Mouse (Mus musculus): ENCODE results near the gene Csrnp3. TPM values are rescaled to one million over a fixed set of nuclear protein-coding genes. Genes with fewer than 3 reads are reported as not detected.
A peak's percentile ranks its signal among the peaks of the same experiment; 100 is the strongest.

Gene Csrnp3
- polyA plus RNA-seq, 1 experiment from 2014 or later: 8.0 TPM

GRCm38 (mm10) chr2:65894299-65894698, 48.7 kb downstream of the Csrnp3 start:
- WGBS: 67% methylated on average over 5 of the region's 5 CpGs
- peaks cover 21% of the 10 kb centered on the region for H3K4me1 ChIP-seq
- no peaks in the 10 kb centered on the region for H3K27me3 ChIP-seq (ENCODE audit: low read depth, poor library complexity, severe bottlenecking)
- H3K36me3 ChIP-seq: no peaks in the 10 kb centered on the region
- no peaks in the 10 kb centered on the region for H3K9me3 ChIP-seq (replicated peaks)
- H3K4me3 ChIP-seq: no peak overlapping the region
- no peak for DNase-seq (ENCODE audit: low spot score)
- H3K27ac ChIP-seq (replicated peaks): no peak overlapping the region

GRCm38 (mm10) chr2:65896542-65896941, 51.0 kb downstream of the Csrnp3 start:
- DNase-seq (ENCODE audit: low spot score): no peak
- Histone ChIP-seq H3K4me3 (0 out of 2 replicates have a peak overlapping the region, but pooled peaks have one; percentile 14), H3K27ac (replicated peaks) (peak overlapping the region; percentile 68), H3K36me3 (no peaks in the 10 kb centered on the region), H3K27me3 (ENCODE audit: low read depth, poor library complexity, severe bottlenecking) (no peaks in the 10 kb centered on the region), H3K9me3 (replicated peaks) (no peaks in the 10 kb centered on the region), H3K4me1 (peaks cover 27% of the 10 kb centered on the region)
- WGBS: 35% methylated on average over 5 of the region's 5 CpGs

- H3K9me3 ChIP-seq (replicated peaks): no peaks in the 10 kb centered on the region
- WGBS: 11% methylated on average over 4 of the region's 4 CpGs
- H3K4me3 ChIP-seq: 0 out of 2 replicates have a peak overlapping the region, but pooled peaks have one; percentile 14
- peak; percentile 23 for DNase-seq (ENCODE audit: low spot score)
- peak overlapping the region; percentile 68; the same call in 1 of the 2 replicates for H3K27ac ChIP-seq (replicated peaks)
- H3K4me1 ChIP-seq: peaks cover 27% of the 10 kb centered on the region
- H3K36me3 ChIP-seq: no peaks in the 10 kb centered on the region
- no peaks in the 10 kb centered on the region for H3K27me3 ChIP-seq (ENCODE audit: low read depth, poor library complexity, severe bottlenecking)
Measured at GRCm38 (mm10) chr2:65897084-65897483, 51.5 kb downstream of the Csrnp3 start.

GRCm38 (mm10) chr2:65899478-65899877, 53.9 kb downstream of the Csrnp3 start:
- WGBS: 93% methylated on average over 2 of the region's 2 CpGs
- no peak overlapping the region for H3K4me3 ChIP-seq
- H3K9me3 ChIP-seq (replicated peaks): no peaks in the 10 kb centered on the region
- H3K4me1 ChIP-seq: peaks cover 26% of the 10 kb centered on the region
- no peak overlapping the region for H3K27ac ChIP-seq (replicated peaks)
- no peaks in the 10 kb centered on the region for H3K36me3 ChIP-seq
- H3K27me3 ChIP-seq (ENCODE audit: low read depth, poor library complexity, severe bottlenecking): no peaks in the 10 kb centered on the region
- no peak for DNase-seq (ENCODE audit: low spot score)

- no peaks in the 10 kb centered on the region for H3K27me3 ChIP-seq (ENCODE audit: low read depth, poor library complexity, severe bottlenecking)
Measured at GRCm38 (mm10) chr2:65908526-65908925, 63.0 kb downstream of the Csrnp3 start.

GRCm38 (mm10) chr2:65909724-65910521, 64.4 kb downstream of the Csrnp3 start:
- Histone ChIP-seq H3K36me3 (no peaks in the 10 kb centered on the region), H3K4me3 (peak overlapping the region; percentile 20; the same call in 1 of the 2 replicates), H3K9me3 (replicated peaks) (no peaks in the 10 kb centered on the region), H3K27ac (replicated peaks) (peak overlapping the region; percentile 46), H3K27me3 (ENCODE audit: low read depth, poor library complexity, severe bottlenecking) (no peaks in the 10 kb centered on the region), H3K4me1 (peaks cover 32% of the 10 kb centered on the region)
- no peak for DNase-seq (ENCODE audit: low spot score)
- WGBS: 16% methylated on average over 13 of the region's 13 CpGs

More at GRCm38 (mm10) chr2:65908526-65908925, 63.0 kb downstream of the Csrnp3 start:
- Histone ChIP-seq H3K4me1 (peaks cover 40% of the 10 kb centered on the region), H3K36me3 (no peaks in the 10 kb centered on the region), H3K27ac (replicated peaks) (no peak overlapping the region), H3K9me3 (replicated peaks) (no peaks in the 10 kb centered on the region), H3K4me3 (no peak overlapping the region)
- WGBS: 47% methylated on average over 3 of the region's 3 CpGs
- no peak for DNase-seq (ENCODE audit: low spot score)

GRCm38 (mm10) chr2:65915994-65916393, 70.4 kb downstream of the Csrnp3 start:
- WGBS: 78% methylated on average over 7 of the region's 7 CpGs
- Histone ChIP-seq H3K27me3 (ENCODE audit: low read depth, poor library complexity, severe bottlenecking) (no peaks in the 10 kb centered on the region), H3K36me3 (no peaks in the 10 kb centered on the region), H3K27ac (replicated peaks) (no peak overlapping the region), H3K4me3 (no peak overlapping the region), H3K9me3 (replicated peaks) (no peaks in the 10 kb centered on the region), H3K4me1 (peaks cover 13% of the 10 kb centered on the region)
- no peak for DNase-seq (ENCODE audit: low spot score)

- Histone ChIP-seq H3K4me3 (no peak overlapping the region), H3K36me3 (no peaks in the 10 kb centered on the region), H3K27me3 (ENCODE audit: low read depth, poor library complexity, severe bottlenecking) (no peaks in the 10 kb centered on the region), H3K4me1 (peaks cover 23% of the 10 kb centered on the region), H3K27ac (replicated peaks) (no peak overlapping the region), H3K9me3 (replicated peaks) (no peaks in the 10 kb centered on the region)
- no peak for DNase-seq (ENCODE audit: low spot score)
- 57% methylated on average over 9 of the region's 9 CpGs for WGBS
Measured at GRCm38 (mm10) chr2:65920651-65921412, 75.3 kb downstream of the Csrnp3 start.

GRCm38 (mm10) chr2:65925363-65925941, 79.9 kb downstream of the Csrnp3 start:
- Histone ChIP-seq H3K27ac (replicated peaks) (no peak overlapping the region), H3K4me1 (peaks cover 35% of the 10 kb centered on the region)
- 75% methylated on average over 15 of the region's 15 CpGs for whole genome bisulfite sequencing

GRCm38 (mm10) chr2:65926935-65927708, 81.6 kb downstream of the Csrnp3 start:
- 84% methylated on average over 8 of the region's 8 CpGs for WGBS
- no peak overlapping the region for H3K27ac ChIP-seq (replicated peaks)

More at GRCm38 (mm10) chr2:65925363-65925941, 79.9 kb downstream of the Csrnp3 start:
- Histone ChIP-seq H3K36me3 (no peaks in the 10 kb centered on the region), H3K9me3 (replicated peaks) (no peaks in the 10 kb centered on the region), H3K4me3 (no peak overlapping the region), H3K27me3 (ENCODE audit: low read depth, poor library complexity, severe bottlenecking) (no peaks in the 10 kb centered on the region)
- DNase-seq (ENCODE audit: low spot score): no peak

GRCm38 (mm10) chr2:65929286-65929685, 83.7 kb downstream of the Csrnp3 start:
- Histone ChIP-seq H3K9me3 (replicated peaks) (no peaks in the 10 kb centered on the region), H3K36me3 (no peaks in the 10 kb centered on the region), H3K4me3 (no peak overlapping the region), H3K27me3 (ENCODE audit: low read depth, poor library complexity, severe bottlenecking) (no peaks in the 10 kb centered on the region), H3K27ac (replicated peaks) (0 out of 2 replicates have a peak overlapping the region, but pooled peaks have one; percentile 33), H3K4me1 (peaks cover 49% of the 10 kb centered on the region)
- 68% methylated on average over 3 of the region's 3 CpGs for WGBS
- DNase-seq (ENCODE audit: low spot score): no peak

More at GRCm38 (mm10) chr2:65926935-65927708, 81.6 kb downstream of the Csrnp3 start:
- Histone ChIP-seq H3K4me3 (no peak overlapping the region), H3K4me1 (peaks cover 32% of the 10 kb centered on the region), H3K9me3 (replicated peaks) (no peaks in the 10 kb centered on the region), H3K36me3 (no peaks in the 10 kb centered on the region), H3K27me3 (ENCODE audit: low read depth, poor library complexity, severe bottlenecking) (no peaks in the 10 kb centered on the region)
- DNase-seq (ENCODE audit: low spot score): no peak

- no peaks in the 10 kb centered on the region for H3K27me3 ChIP-seq (ENCODE audit: low read depth, poor library complexity, severe bottlenecking)
- H3K36me3 ChIP-seq: no peaks in the 10 kb centered on the region
- peaks cover 55% of the 10 kb centered on the region for H3K4me1 ChIP-seq
- H3K9me3 ChIP-seq (replicated peaks): no peaks in the 10 kb centered on the region
- H3K4me3 ChIP-seq: peak overlapping the region; percentile 63; the same call in 1 of the 2 replicates
- peak; percentile 36 for DNase-seq (ENCODE audit: low spot score)
- H3K27ac ChIP-seq (replicated peaks): peak overlapping the region; percentile 81
- 58% methylated on average over 11 of the region's 11 CpGs for WGBS
Measured at GRCm38 (mm10) chr2:65929927-65930326, 84.4 kb downstream of the Csrnp3 start.

All from midbrain, embryonic 10.5 days (tissue).